Mouse (Mus musculus) activated CD4-positive, CD25-positive, alpha-beta regulatory T cell, adult 4 months (primary cell): ENCODE measurements around the gene Gm28035. TPM values are rescaled to one million over a fixed set of nuclear protein-coding genes. Genes with fewer than 3 reads are reported as not detected.

Experiments
- ATAC-seq: one replicate; pipeline ENCODE4 v1.8.0; 2017
- polyA plus RNA-seq, 2 experiments: library from polyadenylated mRNA; unstranded; fragments of 100-300 nt; shearing (Covaris generic); gene quantifications; one replicate each; pipeline ENCODE4 v1.2.1; 2017

Gene Gm28035
- polyA plus RNA-seq, 2 experiments from 2014 or later = not detected

- ATAC-seq = no peak
These were observed 21.8 kb downstream of the Gm28035 start for GRCm38 (mm10) chr2:30261921-30262839.

- no peak for ATAC-seq
These were observed 22.6 kb downstream of the Gm28035 start for GRCm38 (mm10) chr2:30262840-30263441.

- no peak for ATAC-seq
These were observed 23.4 kb downstream of the Gm28035 start for GRCm38 (mm10) chr2:30263811-30264210.

- no peak for ATAC-seq
These were observed 24.5 kb downstream of the Gm28035 start for GRCm38 (mm10) chr2:30264671-30265519.

GRCm38 (mm10) chr2:30265767-30266253, 25.4 kb downstream of the Gm28035 start, which contains the start of gene Phyhd1:
Gene Phyhd1 (plus strand): TSS chr2:30266203.
- no peak for ATAC-seq

GRCm38 (mm10) chr2:30266392-30266941, 26.1 kb downstream of the Gm28035 start:
- ATAC-seq = no peak

- ATAC-seq = no peak
These were observed 27.1 kb downstream of the Gm28035 start for GRCm38 (mm10) chr2:30267466-30267865.

GRCm38 (mm10) chr2:30268371-30268770, 28.0 kb downstream of the Gm28035 start:
- ATAC-seq = no peak

- ATAC-seq = no peak
These were observed 29.0 kb downstream of the Gm28035 start for GRCm38 (mm10) chr2:30269241-30269990.

- ATAC-seq = peak; percentile 71
These were observed 29.8 kb downstream of the Gm28035 start for GRCm38 (mm10) chr2:30270134-30270533.

- ATAC-seq = no peak
These were observed 40.4 kb downstream of the Gm28035 start, which contains the start of gene Gm28038 for GRCm38 (mm10) chr2:30280743-30281142. Gene Gm28038 (plus strand): TSS chr2:30281043.

- no peak for ATAC-seq
These were observed 41.3 kb downstream of the Gm28035 start for GRCm38 (mm10) chr2:30281651-30282050.

GRCm38 (mm10) chr2:30283193-30283592, 42.8 kb downstream of the Gm28035 start:
- ATAC-seq = no peak

GRCm38 (mm10) chr2:30285004-30285403, 44.6 kb downstream of the Gm28035 start:
- no peak for ATAC-seq

GRCm38 (mm10) chr2:30285416-30286181, 45.2 kb downstream of the Gm28035 start:
- ATAC-seq = peak; percentile 41

GRCm38 (mm10) chr2:30286192-30287026, 46.0 kb downstream of the Gm28035 start, which contains the start of the genes Dolk and Nup188:
Gene Dolk (minus strand): TSS chr2:30286334.
Gene Nup188 (plus strand): TSS chr2:30286397.
- ATAC-seq = peak; percentile 80

- no peak for ATAC-seq
These were observed 46.6 kb downstream of the Gm28035 start for GRCm38 (mm10) chr2:30287027-30287373.

- ATAC-seq = no peak
These were observed 59.2 kb downstream of the Gm28035 start for GRCm38 (mm10) chr2:30299525-30299924.

GRCm38 (mm10) chr2:30299966-30300365, 59.6 kb downstream of the Gm28035 start:
- ATAC-seq = no peak

- no peak for ATAC-seq
These were observed 65.7 kb downstream of the Gm28035 start for GRCm38 (mm10) chr2:30306087-30306486.
